Mouse (Mus musculus) neural tube, embryonic 14.5 days (tissue): ENCODE results near the gene Btbd9. TPM values are rescaled to one million over a fixed set of nuclear protein-coding genes. Genes with fewer than 3 reads are reported as not detected.

Source experiments
- ATAC-seq: fragments of 200-750 bp; cut with Nextera tagmentation; 2 replicates; pipeline ENCODE4 v1.8.0; 2017; ENCODE audit warnings: low read depth, mild to moderate bottlenecking, moderate TSS enrichment, moderate library complexity
- H3K27ac ChIP-seq: fragments of 300-500 bp; sonication (generic); 2 replicates; pipeline ENCODE4 v1.5.1; 2014; ENCODE audit warnings: low read depth, mild to moderate bottlenecking, control low read depth, low read length, moderate library complexity, mixed read lengths
- H3K27me3 ChIP-seq: fragments of 300-500 bp; sonication (generic); 2 replicates; pipeline ENCODE4 v1.6.1; 2014; ENCODE audit warnings: low read length; ENCODE audit not compliant: control insufficient read depth, insufficient read depth
- H3K36me3 ChIP-seq: fragments of 300-500 bp; sonication (generic); 2 replicates; pipeline ENCODE4 v1.6.1; 2014; ENCODE audit warnings: low read length, mixed read lengths; ENCODE audit not compliant: control insufficient read depth, insufficient read depth
- H3K4me1 ChIP-seq: fragments of 300-500 bp; sonication (generic); 2 replicates; pipeline ENCODE4 v1.6.1; 2014; ENCODE audit warnings: low read length; ENCODE audit not compliant: control insufficient read depth, insufficient read depth
- H3K4me2 ChIP-seq: fragments of 300-500 bp; sonication (generic); 2 replicates; pipeline ENCODE4 v1.6.1; 2014; ENCODE audit warnings: mild to moderate bottlenecking, low read depth, low read length, control low read depth
- H3K4me3 ChIP-seq: fragments of 300-500 bp; sonication (generic); 2 replicates; pipeline ENCODE4 v1.5.1; 2014; ENCODE audit warnings: low read depth, low read length, control low read depth, mixed read lengths
- H3K9ac ChIP-seq: fragments of 300-500 bp; sonication (generic); replicated peaks from 2 replicates; pipeline ENCODE4 v1.6.1; 2014; ENCODE audit warnings: low read depth, mild to moderate bottlenecking, control low read depth, low read length, mixed read lengths
- H3K9me3 ChIP-seq: fragments of 300-500 bp; sonication (generic); 2 replicates; pipeline ENCODE4 v1.6.1; 2016; ENCODE audit warnings: low read length; ENCODE audit not compliant: control insufficient read depth
- WGBS: fragments of 180-500 bp; shearing (Covaris S2); extraction: QIAGEN DNeasy Blood & Tissue Kit; methylation state at CpG from one replicate; pipeline ENCODE4 v1.1.7; 2014; 5-methylcytosine and 5-hydroxymethylcytosine counted together
- polyA plus RNA-seq: library from polyadenylated mRNA; unstranded; fragments of >200 nt; fragmentation: Nextera tagmentation; extraction: Ambion mirVana; gene quantifications from 2 replicates; pipeline ENCODE4 v1.2.1, GENCODE M21; 2014

Gene Btbd9
- polyA plus RNA-seq, 1 experiment from 2014 or later, result 130 TPM

DNA sequence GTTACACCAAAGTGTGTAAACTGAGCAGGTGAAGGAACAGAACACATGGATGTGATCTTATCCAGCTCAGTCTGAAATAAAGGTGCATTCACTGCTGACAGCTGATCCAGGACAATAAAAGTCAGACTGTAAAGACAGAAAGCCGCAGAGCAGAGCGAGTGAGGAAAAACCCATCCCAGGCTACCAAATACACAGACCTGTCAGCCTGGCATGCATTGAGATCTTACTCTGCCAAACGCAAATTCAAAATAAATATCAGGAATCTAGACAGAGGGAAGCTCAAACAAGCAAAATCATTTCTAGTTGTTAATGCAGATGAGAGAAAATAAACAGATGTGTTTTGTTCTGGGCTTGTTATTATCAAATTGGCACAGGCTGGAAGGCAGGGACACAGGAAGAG lies 187.9 kb downstream of the Btbd9 start:
- Histone ChIP-seq H3K36me3 (no peaks in the 10 kb centered on the region), H3K27ac (no peak overlapping the region; the same call in 1 of the 2 replicates), H3K4me1 (0 out of 2 replicates have a peak, but pooled peaks cover 4% of the 10 kb centered on the region), H3K4me2 (no peak overlapping the region), H3K9me3 (no peaks in the 10 kb centered on the region), H3K27me3 (no peaks in the 10 kb centered on the region), H3K9ac (no peak overlapping the region), H3K4me3 (no peak overlapping the region)
- 60% methylated on average over 3 of the region's 3 CpGs for WGBS
- ATAC-seq, result no peak

DNA sequence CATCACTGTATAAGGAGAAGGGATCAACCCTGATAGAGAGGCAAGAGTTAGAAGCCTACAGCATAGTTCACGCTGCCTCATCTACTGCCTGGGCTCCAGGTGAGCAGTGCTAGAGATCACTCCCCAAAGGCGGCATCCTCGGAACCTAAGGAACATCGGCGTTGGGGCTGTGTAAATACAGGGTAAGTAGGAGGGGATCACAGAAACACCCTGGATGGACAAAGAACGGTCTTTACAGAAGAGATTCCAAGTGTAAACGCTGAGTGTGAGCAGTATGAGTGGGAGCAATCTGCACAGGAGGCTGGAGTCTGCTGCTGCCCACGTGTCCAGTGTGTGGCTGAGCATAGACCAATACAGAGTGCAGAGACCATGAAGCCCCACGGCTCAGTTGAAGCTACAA lies 190.0 kb downstream of the Btbd9 start:
- ATAC-seq, result no peak
- H3K27ac ChIP-seq, result no peak overlapping the region
- H3K36me3 ChIP-seq, result no peaks in the 10 kb centered on the region
- H3K4me3 ChIP-seq, result no peak overlapping the region
- no peaks in the 10 kb centered on the region for H3K9me3 ChIP-seq
- no peak overlapping the region for H3K4me2 ChIP-seq
- 92% methylated on average over 9 of the region's 9 CpGs for WGBS
- H3K4me1 ChIP-seq, result 0 out of 2 replicates have a peak, but pooled peaks cover 4% of the 10 kb centered on the region
- no peak overlapping the region for H3K9ac ChIP-seq
- H3K27me3 ChIP-seq, result no peaks in the 10 kb centered on the region

DNA sequence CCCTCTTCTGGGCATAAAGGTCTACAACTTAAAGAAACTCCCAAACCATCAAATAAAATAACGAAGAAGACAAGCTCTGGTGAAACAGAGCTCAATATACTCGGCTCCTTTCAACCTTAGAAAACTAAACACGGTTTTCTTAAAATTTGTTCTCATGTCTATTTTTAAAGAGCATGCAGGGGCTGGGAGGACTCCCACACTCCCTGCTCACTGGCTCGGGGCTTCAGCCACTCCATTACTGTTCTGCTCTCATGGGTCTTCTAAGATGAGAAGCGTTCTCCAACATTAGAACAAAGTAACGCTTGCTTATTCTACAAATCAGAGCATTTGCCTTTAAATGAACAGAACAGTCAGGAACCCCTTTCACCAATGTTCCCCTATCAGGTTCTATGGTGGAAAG lies 192.6 kb downstream of the Btbd9 start:
- 91% methylated on average over 6 of the region's 6 CpGs for WGBS
- Histone ChIP-seq H3K36me3 (no peaks in the 10 kb centered on the region), H3K4me2 (no peak overlapping the region), H3K27me3 (no peaks in the 10 kb centered on the region), H3K9me3 (no peaks in the 10 kb centered on the region), H3K4me1 (0 out of 2 replicates have a peak, but pooled peaks cover 7% of the 10 kb centered on the region), H3K9ac (no peak overlapping the region), H3K27ac (no peak overlapping the region), H3K4me3 (no peak overlapping the region)
- ATAC-seq, result no peak

DNA sequence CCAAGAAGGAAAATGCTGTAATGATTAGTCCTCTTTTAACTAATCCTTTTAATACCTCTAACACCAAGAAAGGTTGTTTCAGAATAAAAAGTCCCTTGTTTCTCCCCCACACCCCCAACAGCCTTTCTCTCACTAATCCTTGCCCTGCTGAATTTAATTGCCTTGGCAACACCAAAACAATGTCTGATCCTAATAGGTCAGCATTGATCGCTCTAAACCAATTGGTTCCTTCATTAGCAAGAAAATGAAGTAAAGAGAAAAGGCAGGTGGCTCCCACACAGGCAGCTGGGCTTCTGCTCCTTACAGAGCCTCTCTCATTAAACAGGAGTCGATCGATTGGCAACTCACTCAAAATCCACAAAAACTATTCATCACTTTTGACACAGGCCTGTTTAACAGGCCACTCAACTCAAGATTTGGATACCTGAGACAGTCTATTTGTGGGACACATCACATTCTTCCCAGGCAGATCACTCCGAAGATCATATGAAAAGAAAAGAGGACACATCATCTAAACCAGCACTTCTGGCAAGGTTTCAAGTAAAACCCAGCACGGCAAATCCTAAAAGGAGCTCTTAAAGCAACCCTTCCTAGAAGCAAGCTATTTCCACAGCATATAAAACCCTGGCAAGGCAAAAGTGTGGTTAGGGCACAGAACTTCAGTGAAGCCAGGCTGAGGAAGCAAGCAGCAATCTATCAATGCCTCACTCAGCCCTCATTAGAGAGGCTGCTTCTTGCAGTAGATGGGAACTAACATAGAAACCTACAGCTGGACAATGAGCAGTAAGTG lies 197.9 kb downstream of the Btbd9 start:
- no peaks in the 10 kb centered on the region for H3K36me3 ChIP-seq
- H3K4me3 ChIP-seq, result no peak overlapping the region
- peaks cover 14% of the 10 kb centered on the region; the same call in 1 of the 2 replicates for H3K4me1 ChIP-seq
- H3K27me3 ChIP-seq, result no peaks in the 10 kb centered on the region
- H3K9ac ChIP-seq, result no peak overlapping the region
- H3K27ac ChIP-seq, result no peak overlapping the region
- H3K9me3 ChIP-seq, result no peaks in the 10 kb centered on the region
- ATAC-seq, result no peak
- no peak overlapping the region for H3K4me2 ChIP-seq
- WGBS, result 15% methylated on average over 5 of the region's 5 CpGs

DNA sequence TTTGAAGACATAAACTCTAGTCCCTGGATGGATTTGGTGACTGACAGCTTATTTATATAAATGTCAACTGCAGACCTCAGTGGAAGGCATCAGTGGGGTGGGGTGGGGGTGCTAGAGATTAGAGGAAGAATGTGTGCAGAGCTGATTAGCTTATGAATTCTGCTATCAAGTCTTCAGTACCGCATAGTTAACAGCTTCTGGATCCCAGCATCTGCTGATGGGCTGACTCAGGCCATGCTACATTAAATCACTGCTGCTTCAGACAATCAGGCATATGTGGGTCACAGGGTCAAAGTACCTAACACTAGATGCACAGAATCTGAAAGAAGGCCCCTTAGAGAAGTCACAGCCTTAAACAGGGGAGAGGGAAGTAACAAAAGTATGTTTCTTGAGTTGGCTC lies 198.5 kb downstream of the Btbd9 start:
- WGBS, result 3% methylated on average over 1 of the region's 1 CpGs
- peak overlapping the region; percentile 39; the same call in 1 of the 2 replicates for H3K27ac ChIP-seq

DNA sequence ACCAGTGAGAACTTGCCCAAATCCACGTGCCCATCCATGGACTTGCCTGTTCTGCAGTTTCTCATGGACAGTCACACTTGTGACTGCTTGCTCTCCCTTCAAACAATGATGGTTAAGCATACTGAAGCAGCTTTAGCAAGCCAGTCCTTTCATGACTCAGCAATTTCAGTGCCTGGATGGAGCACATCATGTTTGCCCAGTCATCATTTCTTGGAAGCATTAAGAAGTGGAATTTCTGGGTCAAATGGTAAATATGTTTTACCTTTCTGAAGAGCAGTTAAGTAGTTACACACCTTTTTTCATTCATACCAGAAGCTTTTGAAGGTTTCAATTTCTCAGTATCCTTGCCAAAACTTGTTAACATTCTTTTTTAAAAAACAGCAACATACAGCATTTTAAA lies 201.2 kb downstream of the Btbd9 start:
- Histone ChIP-seq H3K4me1 (peaks cover 14% of the 10 kb centered on the region; the same call in 1 of the 2 replicates), H3K27me3 (no peaks in the 10 kb centered on the region), H3K9ac (no peak overlapping the region), H3K9me3 (no peaks in the 10 kb centered on the region), H3K4me2 (no peak overlapping the region), H3K4me3 (no peak overlapping the region), H3K27ac (no peak overlapping the region), H3K36me3 (no peaks in the 10 kb centered on the region)
- 91% methylated on average over 1 of the region's 1 CpGs for WGBS
- no peak for ATAC-seq

More for the DNA sequence above, 198.5 kb downstream of the Btbd9 start:
- Histone ChIP-seq H3K36me3 (no peaks in the 10 kb centered on the region), H3K9ac (no peak overlapping the region), H3K9me3 (no peaks in the 10 kb centered on the region), H3K27me3 (no peaks in the 10 kb centered on the region), H3K4me3 (no peak overlapping the region), H3K4me2 (no peak overlapping the region), H3K4me1 (peaks cover 14% of the 10 kb centered on the region; the same call in 1 of the 2 replicates)
- no peak for ATAC-seq

DNA sequence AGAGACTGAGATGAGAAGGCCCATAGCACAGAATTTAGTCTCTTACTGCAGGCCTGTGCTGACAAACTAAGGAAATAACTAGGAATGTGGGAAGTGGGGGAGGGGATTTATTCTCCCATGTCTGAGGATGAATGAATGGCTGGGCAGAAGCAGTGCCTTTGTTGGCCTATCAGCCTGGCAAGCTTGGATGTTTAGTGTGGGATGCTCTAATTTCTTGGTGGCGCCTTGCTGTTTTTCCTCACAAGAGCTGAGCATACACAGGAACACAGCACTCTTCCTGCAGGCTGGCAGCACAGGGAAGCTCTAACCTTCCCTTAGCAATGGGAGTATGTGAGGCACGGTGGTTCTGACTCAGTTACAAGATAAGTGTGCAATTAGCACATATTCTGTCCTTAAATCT lies 207.7 kb downstream of the Btbd9 start:
- 34% methylated on average over 2 of the region's 2 CpGs for WGBS
- H3K27ac ChIP-seq, result no peak overlapping the region; the same call in 1 of the 2 replicates
- no peak overlapping the region for H3K4me3 ChIP-seq
- H3K9me3 ChIP-seq, result no peaks in the 10 kb centered on the region
- no peak overlapping the region for H3K9ac ChIP-seq
- peaks cover 10% of the 10 kb centered on the region; the same call in 1 of the 2 replicates for H3K4me1 ChIP-seq
- no peak overlapping the region for H3K4me2 ChIP-seq
- no peaks in the 10 kb centered on the region for H3K27me3 ChIP-seq
- no peaks in the 10 kb centered on the region for H3K36me3 ChIP-seq
- no peak for ATAC-seq

DNA sequence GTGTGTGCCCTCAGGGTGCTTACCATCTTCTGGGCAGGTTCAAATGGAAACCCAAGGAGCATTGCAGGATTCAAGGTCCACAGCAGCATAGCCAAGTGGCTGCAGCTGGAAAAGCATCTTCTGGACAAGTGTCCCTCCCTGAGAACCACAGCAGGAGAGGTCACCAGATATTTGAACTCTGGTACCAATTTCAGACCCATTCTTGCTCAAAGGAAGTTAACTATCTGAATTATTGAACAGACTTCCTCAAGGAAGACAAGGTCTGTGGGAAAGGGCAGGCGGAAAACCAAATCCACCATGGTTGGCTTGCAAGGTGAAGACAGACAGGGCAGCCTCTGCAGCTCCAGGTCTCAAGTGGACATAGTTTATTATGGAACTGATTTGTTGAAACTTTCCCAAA lies 211.6 kb downstream of the Btbd9 start:
- H3K27me3 ChIP-seq, result no peaks in the 10 kb centered on the region
- no peak for ATAC-seq
- H3K4me1 ChIP-seq, result peaks cover 22% of the 10 kb centered on the region
- H3K27ac ChIP-seq, result no peak overlapping the region
- 95% methylated on average over 1 of the region's 1 CpGs for WGBS
- no peaks in the 10 kb centered on the region for H3K36me3 ChIP-seq
- no peak overlapping the region for H3K4me3 ChIP-seq
- no peak overlapping the region for H3K4me2 ChIP-seq
- H3K9me3 ChIP-seq, result no peaks in the 10 kb centered on the region
- H3K9ac ChIP-seq, result no peak overlapping the region

DNA sequence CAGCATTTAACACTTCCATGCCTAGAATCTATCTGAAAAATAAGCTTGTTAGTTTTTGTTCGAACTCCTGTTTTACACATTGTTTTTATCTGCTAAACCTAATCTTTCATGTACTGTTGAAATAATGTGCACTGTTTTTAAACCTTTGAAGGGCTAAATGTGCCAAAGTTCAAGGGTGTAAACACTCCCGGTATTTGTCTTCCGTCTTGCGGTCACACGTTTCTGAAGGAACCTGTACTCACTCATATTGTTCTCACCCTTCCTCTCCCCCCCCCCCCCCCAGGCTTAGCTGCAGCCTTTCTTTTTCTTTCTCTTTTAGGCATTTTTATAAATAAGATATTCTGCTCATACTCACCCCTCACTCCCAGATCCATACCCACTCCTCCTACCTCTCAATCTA lies 212.9 kb downstream of the Btbd9 start:
- Histone ChIP-seq H3K9me3 (no peaks in the 10 kb centered on the region), H3K4me2 (no peak overlapping the region), H3K9ac (no peak overlapping the region), H3K4me1 (peaks cover 13% of the 10 kb centered on the region), H3K27me3 (no peaks in the 10 kb centered on the region), H3K4me3 (no peak overlapping the region), H3K27ac (no peak overlapping the region), H3K36me3 (no peaks in the 10 kb centered on the region)
- ATAC-seq, result no peak
- 84% methylated on average over 5 of the region's 5 CpGs for WGBS
